21 mouse cellular contexts compared by ENCODE assay signal in genomic region chr2:4773911-4774310, GRCm38 (mm10). TPM values are rescaled to one million over a fixed set of nuclear protein-coding genes. Genes with fewer than 3 reads are reported as not detected.
A peak's percentile ranks its signal among the peaks of the same experiment; 100 is the strongest.
DNase-seq lines count a peak whose midpoint lies in the region.
"Had no signal": no experiment of that assay in that cellular context is flagged by ENCODE, and none has a peak within 500 bp of the region (broad histone marks: within the 10 kb centered on the region; RNA-seq: fewer than 3 reads in every experiment).

No protein-coding gene starts in this region.

- no peak overlapping the region for H3K27ac ChIP-seq in heart, embryonic 10.5 days

- intact Hi-C loops in heart, postnatal 36 days (cut with DNase I), result no loop called here

- H3K4me3 ChIP-seq in heart, embryonic 10.5 days, result no peak overlapping the region

- 0 out of 2 replicates have a peak, but pooled peaks cover 4% of the 10 kb centered on the region for H3K4me1 ChIP-seq in heart, embryonic 10.5 days

- H3K9me3 ChIP-seq in heart, embryonic 10.5 days, result no peaks in the 10 kb centered on the region
- H3K9me3 ChIP-seq: G1E had no signal

- 91% methylated on average over 6 of the region's 6 CpGs for WGBS in heart, embryonic 10.5 days

- H3K27me3 ChIP-seq in heart, embryonic 10.5 days (ENCODE audit: insufficient read depth, poor library complexity, severe bottlenecking), result no peaks in the 10 kb centered on the region
- H3K27me3 ChIP-seq: CH12.LX, Patski had no signal

- H3K36me3 ChIP-seq in heart, embryonic 10.5 days, result no peaks in the 10 kb centered on the region
- H3K36me3 ChIP-seq: G1E had no signal

- peak; percentile 73 for DNase-seq in heart, adult 11 months
- no peak for DNase-seq in heart, postnatal 36 days
- DNase-seq in heart, embryonic 10.5 days (ENCODE audit: low spot score), result peak; percentile 59
- no peak for DNase-seq in heart, adult 9 months (ENCODE audit: low spot score in 2 of 2)
- DNase-seq: adrenal gland, adult 2 months; adrenal gland, adult 8-10 months; adrenal gland, postnatal 10 days; adrenal gland, postnatal 14 days; adrenal gland, postnatal 25 days; adrenal gland, postnatal 36 days; B cell, adult 2 months; cerebellum, adult 11 months; cerebellum, adult 11-12 months; cerebellum, adult 18-20 months had no signal

RNA-seq across cellular contexts. Expression of gene Bend7, which starts 56.3 kb away (rescaled TPM):
- 1 to 10 TPM; 6.0 to 6.8 TPM for total RNA-seq in heart, postnatal 36 days (2021)
- polyA plus RNA-seq in heart, embryonic 10.5 days (2016; fragmentation: Nextera tagmentation; extraction: Ambion mirVana), result 1.8 TPM in 2 replicates
- total RNA-seq: CH12.LX, MEL had no signal
- polyA plus RNA-seq: activated CD4-positive, CD25-positive, alpha-beta regulatory T cell, adult 4 months; C2C12; CD4-positive, CD25-positive, alpha-beta regulatory T cell, adult 4 months; G1E had no signal

Comparison
In these comparisons a context has a peak if more than half of its experiments do, and no peak if none do; other contexts are left out.
1. DNase-seq: peak in heart, adult 11 months (single experiment) and heart, embryonic 10.5 days (single experiment); none in heart, postnatal 36 days (0 of 2) and heart, adult 9 months (0 of 2).